Mouse (Mus musculus): ENCODE measurements around the gene Mid2.

DNA sequence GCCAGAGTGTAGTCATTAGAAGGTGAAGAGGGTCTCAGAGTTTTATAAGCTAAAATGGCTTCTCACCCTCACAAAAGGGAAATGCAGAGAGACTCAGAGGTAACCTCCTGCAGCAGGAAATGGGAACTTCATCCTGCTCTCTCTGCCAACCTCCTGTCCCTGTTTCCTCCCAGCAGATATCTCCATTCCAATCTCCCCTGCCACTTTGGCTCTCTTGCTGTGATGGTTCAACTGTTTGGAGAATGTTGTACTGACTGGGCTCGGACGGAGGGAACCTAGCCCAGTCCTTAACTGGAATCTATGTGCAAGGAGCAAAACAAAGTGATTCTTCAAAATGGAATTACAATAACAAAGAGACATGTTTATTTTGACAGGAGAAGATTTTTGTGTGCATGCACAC lies 23.9 kb downstream of the Mid2 start:
- TF ChIP-seq EP300 (IDR thresholded peaks at IDR 0.05; ENCODE audit: insufficient read depth, low read depth, low read length) (no peak), CTCF (IDR thresholded peaks at IDR 0.05) (no peak)
